Comparison of ENCODE assay signal across 19 mouse cellular contexts in genomic region chr5:106948683-106949082, GRCm38 (mm10). TPM values are rescaled to one million over a fixed set of nuclear protein-coding genes. Genes with fewer than 3 reads are reported as not detected.
"Had no signal": no experiment of that assay in that cellular context is flagged by ENCODE, and none has a peak within 500 bp of the region (broad histone marks: within the 10 kb centered on the region; RNA-seq: fewer than 3 reads in every experiment).

No protein-coding gene starts in this region.

- DNase-seq: retina, postnatal 1 day; right cerebral cortex, adult 18-20 months; right cerebral cortex, postnatal 14 days; right cerebral cortex, postnatal 25 days; right cerebral cortex, postnatal 4 days; spleen, adult 18-20 months; thymus, adult 18-20 months; thymus, adult 2 months; thymus, postnatal 14 days; thymus, postnatal 25 days; thymus, postnatal 36 days; thymus, postnatal 4 days had no signal

- H3K36me3 ChIP-seq: neural tube, embryonic 13.5 days; neural tube, embryonic 15.5 days; stomach, embryonic 15.5 days had no signal

- H3K27ac ChIP-seq: neural tube, embryonic 13.5 days; neural tube, embryonic 15.5 days; stomach, embryonic 15.5 days; stomach, postnatal 0 days had no signal

- H3K9ac ChIP-seq: neural tube, embryonic 13.5 days; neural tube, embryonic 15.5 days; stomach, embryonic 15.5 days had no signal

- H3K4me1 ChIP-seq: neural tube, embryonic 13.5 days; neural tube, embryonic 15.5 days; stomach, embryonic 15.5 days had no signal

- H3K27me3 ChIP-seq: neural tube, embryonic 13.5 days; neural tube, embryonic 15.5 days; stomach, embryonic 15.5 days had no signal

- H3K9me3 ChIP-seq: neural tube, embryonic 13.5 days; neural tube, embryonic 15.5 days; stomach, embryonic 15.5 days had no signal

- H3K4me3 ChIP-seq: neural tube, embryonic 13.5 days; neural tube, embryonic 15.5 days; stomach, embryonic 15.5 days had no signal

RNA-seq across cellular contexts. Expression of gene Hfm1, which starts 22.6 kb away (rescaled TPM):
- total RNA-seq: neutrophil, adult 5-6 weeks had no signal
- polyA plus RNA-seq: small intestine, adult 2 months; spleen, adult 2 months had no signal
